Comparison of ENCODE assay signal across 7 mouse cellular contexts in genomic region chr8:126884202-126884926, GRCm38 (mm10).
DNase-seq lines count a peak whose midpoint lies in the region; ATAC-seq lines count a peak whose summit lies in the region.

No protein-coding gene starts in this region.

- peak; percentile 87 for ATAC-seq in forebrain, embryonic 13.5 days
- peak; percentile 71 for ATAC-seq in midbrain, embryonic 11.5 days (ENCODE audit: low FRiP score)

- peaks cover 17% of the 10 kb centered on the region for H3K4me1 ChIP-seq in forebrain, embryonic 13.5 days
- peaks cover 9% of the 10 kb centered on the region for H3K4me1 ChIP-seq in midbrain, embryonic 11.5 days (ENCODE audit: control insufficient read depth, insufficient read depth, low read length)

- H3K9me3 ChIP-seq in forebrain, embryonic 13.5 days (replicated peaks): no peaks in the 10 kb centered on the region
- H3K9me3 ChIP-seq in midbrain, embryonic 11.5 days (ENCODE audit: control insufficient read depth, low read length): no peaks in the 10 kb centered on the region

- no peaks in the 10 kb centered on the region for H3K36me3 ChIP-seq in forebrain, embryonic 13.5 days (ENCODE audit: poor library complexity, severe bottlenecking)
- no peaks in the 10 kb centered on the region for H3K36me3 ChIP-seq in midbrain, embryonic 11.5 days (ENCODE audit: control insufficient read depth, insufficient read depth, low read length)

- H3K27me3 ChIP-seq in forebrain, embryonic 13.5 days: no peaks in the 10 kb centered on the region
- H3K27me3 ChIP-seq in midbrain, embryonic 11.5 days (ENCODE audit: control insufficient read depth, insufficient read depth, low read length): no peaks in the 10 kb centered on the region

- WGBS in forebrain, embryonic 13.5 days: 29% methylated on average over 6 of the region's 6 CpGs
- 47% methylated on average over 6 of the region's 6 CpGs for WGBS in midbrain, embryonic 11.5 days

- H3K9ac ChIP-seq in forebrain, embryonic 13.5 days: no peak overlapping the region
- no peak overlapping the region for H3K9ac ChIP-seq in midbrain, embryonic 11.5 days (ENCODE audit: low read length)

- H3K4me2 ChIP-seq in forebrain, embryonic 13.5 days: peak overlapping the region; percentile 10
- H3K4me2 ChIP-seq in midbrain, embryonic 11.5 days: no peak overlapping the region; the same call in 1 of the 2 replicates

- DNase-seq in CD4-positive, CD25-positive, alpha-beta regulatory T cell, adult 2 months (ENCODE audit: low read depth, low spot score): peak; percentile 89
- peak; percentile 89 to 93 for DNase-seq in adrenal gland, adult (ENCODE audit: inconsistent age in 2 of 2, low spot score in 1 of 2)
- DNase-seq in heart, postnatal 36 days: peak; percentile 70 to 74
- peak; percentile 70 to 81 for DNase-seq in layer of hippocampus, adult 8-10 months (ENCODE audit: low spot score in 2 of 2)
- DNase-seq in midbrain, embryonic 11.5 days (ENCODE audit: low spot score, missing footprints): peak; percentile 87
- no peak for DNase-seq in spleen, postnatal 14 days (ENCODE audit: low spot score in 2 of 2)

- H3K27ac ChIP-seq in forebrain, embryonic 13.5 days: peak overlapping the region; percentile 57
- no peak overlapping the region for H3K27ac ChIP-seq in midbrain, embryonic 11.5 days (ENCODE audit: low read depth, low read length)

- intact Hi-C loops in heart, postnatal 36 days (cut with DNase I): loop anchor here (2.0 kb wide), 2 partner anchors 50 to 218 kb away; no protein-coding TSS in a partner anchor

- H3K4me3 ChIP-seq in forebrain, embryonic 13.5 days: no peak overlapping the region
- H3K4me3 ChIP-seq in midbrain, embryonic 11.5 days (ENCODE audit: low read depth, low read length): no peak overlapping the region

Comparison
In these comparisons a context has a peak if more than half of its experiments do, and no peak if none do; other contexts are left out.
1. DNase-seq: peak in CD4-positive, CD25-positive, alpha-beta regulatory T cell, adult 2 months (single experiment), adrenal gland, adult (2 of 2), heart, postnatal 36 days (2 of 2), layer of hippocampus, adult 8-10 months (2 of 2) and midbrain, embryonic 11.5 days (single experiment); none in spleen, postnatal 14 days (0 of 2).